Mouse (Mus musculus) 416B (cell line): ENCODE measurements around the gene Ttc27.

Source experiments
- DNase-seq: peaks from one replicate; pipeline ENCODE4 v3.0.0; 2011; ENCODE audit warnings: low read depth

Ttc27 gene

DNA sequence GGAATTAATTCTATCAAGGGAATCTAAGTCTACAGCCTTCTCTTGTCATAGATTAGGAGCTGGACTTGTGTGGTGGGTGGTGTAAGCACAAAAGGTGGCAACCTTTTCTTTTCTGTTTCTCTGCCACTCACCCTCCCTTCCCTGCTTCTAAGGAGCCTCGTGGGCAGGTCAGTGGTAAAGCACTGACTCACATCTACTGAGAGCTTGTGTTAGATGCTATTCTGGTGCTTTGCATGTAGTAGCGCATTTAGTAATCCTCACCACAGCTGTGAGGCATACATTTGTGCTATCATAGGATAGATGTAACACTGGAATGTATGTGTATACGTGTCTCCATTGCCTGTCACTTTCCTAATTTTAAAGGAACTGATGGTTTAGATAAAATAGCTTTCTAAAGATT, 124.2 kb downstream of the Ttc27 start:
- DNase-seq = peak; percentile 8

DNA sequence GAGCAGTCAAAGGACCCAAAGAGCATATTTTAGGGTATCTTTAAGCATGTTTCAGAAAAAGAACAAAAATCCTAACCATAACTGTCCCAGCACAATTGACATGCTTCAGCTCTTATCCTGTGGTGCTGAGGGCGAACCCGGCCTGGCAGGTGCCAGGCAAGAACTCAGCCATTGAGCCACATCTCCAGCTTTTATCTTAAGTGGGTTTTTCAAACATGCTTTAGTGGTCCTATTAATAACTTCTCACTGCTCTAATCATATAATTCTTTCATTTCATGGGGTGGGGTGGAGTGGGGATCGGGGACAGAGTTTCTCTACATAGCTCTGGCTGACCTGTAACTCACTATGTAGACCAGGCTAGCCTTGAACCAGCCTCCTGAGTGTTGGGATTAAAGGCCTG, 125.1 kb downstream of the Ttc27 start:
- DNase-seq = no peak

DNA sequence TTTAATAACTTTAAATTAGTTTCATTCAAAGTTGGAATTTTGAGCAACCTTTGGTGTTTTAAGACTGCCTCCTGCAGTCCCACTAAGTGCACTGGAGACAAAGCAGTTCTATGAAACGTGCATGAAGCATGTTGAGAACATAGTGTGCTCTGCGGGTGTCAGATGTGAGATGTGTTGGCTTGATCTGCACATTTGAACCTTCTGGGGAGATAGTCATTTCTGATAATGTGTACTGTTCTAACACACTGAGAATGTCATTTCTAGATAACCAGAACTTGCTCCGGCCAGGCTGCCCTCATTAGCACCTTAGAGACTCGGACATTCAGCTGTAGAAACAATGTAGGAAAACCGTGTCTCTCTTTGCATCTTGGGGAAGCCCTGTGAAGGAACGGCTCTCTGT, 126.0 kb downstream of the Ttc27 start:
- no peak for DNase-seq

DNA sequence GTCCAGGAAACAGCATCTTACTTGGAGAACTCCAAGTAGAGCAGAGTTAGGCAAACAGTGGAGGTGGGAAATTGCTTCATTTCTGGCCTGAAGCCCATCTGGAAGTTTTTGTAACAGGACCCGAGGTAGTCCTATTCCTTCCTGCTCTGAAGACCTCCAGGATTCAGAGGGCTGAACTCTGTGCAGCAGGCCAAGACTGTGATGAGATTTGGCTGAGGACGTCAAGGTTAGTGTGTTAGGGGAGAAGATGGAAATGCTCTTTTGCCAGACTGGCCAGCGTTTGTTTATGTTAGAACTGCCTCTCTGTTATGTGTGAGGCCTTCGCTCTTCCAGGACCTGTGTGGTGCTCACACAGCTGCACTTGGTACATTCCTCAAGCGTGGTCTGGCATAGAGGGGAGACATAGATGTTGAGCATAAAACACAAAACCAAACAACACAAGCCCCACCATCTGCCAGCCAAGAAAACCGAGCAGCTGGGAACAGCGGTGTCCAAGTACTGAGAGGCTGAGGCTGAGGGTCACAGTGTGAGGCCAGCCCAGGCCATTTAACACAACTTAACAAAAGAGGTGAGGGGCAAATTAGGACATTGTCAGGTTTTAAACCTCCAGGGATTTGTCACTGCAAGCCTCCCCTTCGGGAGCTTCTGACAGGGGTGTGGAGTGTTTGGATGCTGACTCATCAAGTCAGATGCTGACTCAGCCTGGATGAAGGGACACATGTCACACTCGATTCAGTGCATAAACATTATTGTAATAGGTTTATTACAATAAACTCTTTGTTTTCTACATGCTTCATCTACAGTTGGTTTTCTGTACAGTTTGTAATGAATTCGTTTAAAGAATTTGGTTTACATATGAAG, 128.7 kb downstream of the Ttc27 start:
- peak; percentile 15 for DNase-seq

DNA sequence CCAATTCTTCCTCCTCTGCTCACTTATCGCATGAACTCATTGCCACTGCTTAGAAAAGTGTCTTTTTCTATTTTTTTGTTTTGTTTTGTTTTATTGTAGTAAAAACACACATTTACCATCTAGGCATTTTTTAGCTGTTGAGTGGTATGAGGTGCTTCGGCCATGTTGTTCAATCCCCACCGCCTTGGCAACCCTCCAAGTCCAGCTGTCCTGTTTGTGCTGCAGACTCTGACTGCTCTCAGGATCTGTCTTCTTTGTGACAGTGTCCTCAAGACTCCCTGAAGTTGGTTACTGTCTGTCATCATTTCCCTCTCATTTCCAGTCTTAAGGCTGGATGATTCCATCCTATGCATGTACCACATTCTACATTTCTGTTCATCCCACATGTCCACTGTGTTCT, 132.7 kb downstream of the Ttc27 start:
- no peak for DNase-seq

DNA sequence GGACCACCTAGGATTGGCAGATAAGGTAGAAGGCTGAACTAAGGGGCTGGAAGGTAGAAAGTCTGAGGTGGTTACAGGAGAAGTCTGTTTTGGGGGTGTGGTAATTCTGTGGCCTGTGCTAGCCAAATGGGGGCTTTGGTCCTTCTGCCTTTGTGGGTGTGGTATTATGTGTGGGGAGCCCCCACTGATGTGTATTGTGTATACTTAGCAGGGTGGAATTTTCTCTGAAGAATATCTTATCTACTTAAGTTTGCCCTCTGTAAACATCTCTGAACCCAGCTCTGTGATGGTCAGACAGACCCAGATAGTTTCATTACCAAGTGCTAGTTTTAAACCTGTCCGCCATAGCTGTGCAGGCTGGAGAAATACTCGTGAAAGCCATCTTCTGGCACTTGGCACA, 141.8 kb downstream of the Ttc27 start:
- DNase-seq = no peak

DNA sequence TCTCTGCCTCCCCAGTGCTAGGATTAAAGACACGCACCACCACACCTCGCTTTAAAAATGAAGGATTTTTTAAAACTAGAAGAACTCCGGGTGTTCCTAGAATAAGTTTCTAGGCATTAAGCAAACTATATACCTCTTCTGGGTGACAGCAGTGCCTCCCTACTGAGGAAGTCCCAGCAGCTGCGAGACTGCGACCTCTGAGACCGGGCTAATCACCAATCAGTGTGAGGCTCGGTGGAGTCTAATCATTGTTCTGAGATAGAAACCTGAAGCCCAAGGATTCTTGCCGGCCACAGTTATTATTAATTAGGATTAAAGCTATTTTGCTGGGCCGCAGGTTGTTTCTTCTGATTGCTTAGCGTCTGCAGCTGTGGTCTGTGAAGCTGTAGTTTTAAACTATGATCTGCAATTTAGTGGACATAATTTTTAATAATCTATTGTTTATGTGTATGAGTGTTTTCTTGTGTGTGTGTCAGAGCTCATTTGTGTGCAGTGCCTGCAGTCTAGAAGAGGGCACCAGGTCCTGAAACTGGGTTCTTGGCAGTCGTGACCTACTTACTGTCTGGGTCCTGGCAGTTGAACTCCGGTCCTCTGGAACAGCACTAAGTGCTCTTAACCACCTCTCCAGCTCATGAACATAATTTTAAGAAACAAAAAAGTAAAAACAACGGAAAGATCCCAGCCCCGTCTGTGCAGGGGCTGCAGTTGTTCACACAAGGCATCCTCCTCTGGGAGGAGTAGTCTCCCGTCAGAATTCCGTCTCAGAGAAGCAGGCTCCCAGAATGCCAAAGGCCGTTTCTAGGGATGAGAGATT, 142.9 kb downstream of the Ttc27 start:
- DNase-seq = no peak

DNA sequence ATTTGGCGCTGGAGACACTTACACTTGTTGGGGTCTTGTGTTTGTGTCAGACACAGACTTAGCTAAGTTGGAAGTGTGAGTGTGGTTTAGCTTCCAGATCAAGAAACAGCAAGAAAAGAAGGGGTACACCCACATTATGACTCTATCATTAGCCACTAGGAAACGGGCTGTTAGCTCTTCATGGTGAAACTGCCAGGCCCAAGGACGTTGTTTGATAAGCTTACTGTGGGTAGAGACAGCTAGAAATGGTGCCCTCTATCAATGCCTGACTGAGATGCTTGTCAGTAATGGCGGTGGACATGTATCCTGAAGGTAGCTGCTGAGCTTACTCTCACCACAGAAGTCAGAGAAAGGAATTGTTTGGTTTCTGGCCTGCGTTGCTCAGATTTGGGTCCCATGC, 146.3 kb downstream of the Ttc27 start:
- no peak for DNase-seq

DNA sequence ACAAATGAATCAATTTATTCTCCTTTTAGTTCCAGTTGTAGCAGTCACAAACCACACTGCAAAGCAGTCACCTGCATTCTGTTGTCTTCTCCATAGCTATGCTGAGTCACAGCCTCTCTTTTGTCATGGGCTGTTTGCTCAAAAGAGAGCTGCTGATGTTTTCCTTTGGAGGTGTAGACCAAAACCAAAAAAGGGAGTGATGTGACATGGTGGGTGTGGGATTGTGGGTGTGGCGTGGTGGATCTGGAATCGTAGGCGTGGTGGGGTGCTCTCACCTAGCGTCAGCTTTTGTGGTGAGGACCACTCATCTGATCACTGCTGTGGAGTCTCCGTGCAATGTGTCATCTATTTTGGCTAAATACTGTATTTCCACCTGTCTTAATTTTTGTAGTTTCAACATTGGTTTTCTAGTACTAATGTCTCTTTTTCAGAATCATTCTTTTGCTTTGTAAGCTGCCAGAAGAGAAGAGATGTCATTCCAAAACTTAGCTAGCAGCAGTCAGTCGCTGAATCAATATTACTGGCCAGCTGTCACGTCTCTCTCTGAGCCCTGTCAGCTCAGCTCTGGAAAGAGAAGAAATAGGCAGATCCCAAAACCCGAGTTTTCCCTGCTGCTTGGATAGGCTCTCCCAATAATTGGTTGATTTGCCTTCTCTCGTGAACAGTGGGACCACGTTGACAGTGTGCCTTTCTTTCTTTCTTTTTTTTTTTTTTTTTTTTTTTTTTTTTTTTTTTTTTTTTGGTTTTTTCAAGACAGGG, 147.4 kb downstream of the Ttc27 start:
- DNase-seq = no peak

DNA sequence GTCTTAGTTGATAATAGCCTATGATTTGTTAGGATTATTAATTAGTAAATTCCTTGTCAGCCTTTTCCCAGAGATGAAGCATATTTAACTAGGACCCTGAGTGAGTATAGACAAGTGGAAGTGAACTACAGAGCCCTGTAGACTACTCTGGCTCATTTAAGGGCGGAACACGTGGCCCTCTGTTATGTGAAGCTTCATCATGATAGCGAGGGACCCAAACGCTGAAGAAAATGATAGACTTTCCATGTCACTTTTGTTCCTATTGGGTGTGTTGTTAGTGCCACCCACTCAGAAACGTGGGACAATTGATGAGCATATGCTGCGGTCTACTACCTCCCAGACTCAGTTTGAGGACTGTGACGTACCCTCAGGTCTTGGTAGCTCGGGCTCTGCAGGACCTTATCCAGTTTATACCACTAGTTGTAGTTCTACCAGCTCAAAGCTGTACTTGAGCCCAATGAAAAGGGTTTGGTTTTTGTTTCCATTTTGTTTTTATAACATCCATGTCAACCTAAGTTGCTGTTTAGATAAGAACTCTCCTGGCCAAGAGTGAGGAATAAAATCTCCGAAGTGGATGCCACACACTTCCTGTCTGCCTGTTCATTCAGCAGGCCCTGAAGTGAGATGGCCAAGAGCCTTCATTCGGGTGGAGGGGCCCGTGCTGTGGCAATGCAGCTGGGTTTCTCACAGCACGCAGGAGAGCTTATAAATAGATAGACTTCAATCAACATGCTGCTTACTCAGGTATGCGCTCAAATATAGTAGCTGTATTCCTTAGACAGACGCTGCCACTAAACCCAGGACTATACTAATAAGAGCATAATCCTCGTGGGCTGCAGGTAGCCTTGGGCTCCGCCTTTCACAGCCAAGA, 148.4 kb downstream of the Ttc27 start:
- DNase-seq = peak; percentile 46

DNA sequence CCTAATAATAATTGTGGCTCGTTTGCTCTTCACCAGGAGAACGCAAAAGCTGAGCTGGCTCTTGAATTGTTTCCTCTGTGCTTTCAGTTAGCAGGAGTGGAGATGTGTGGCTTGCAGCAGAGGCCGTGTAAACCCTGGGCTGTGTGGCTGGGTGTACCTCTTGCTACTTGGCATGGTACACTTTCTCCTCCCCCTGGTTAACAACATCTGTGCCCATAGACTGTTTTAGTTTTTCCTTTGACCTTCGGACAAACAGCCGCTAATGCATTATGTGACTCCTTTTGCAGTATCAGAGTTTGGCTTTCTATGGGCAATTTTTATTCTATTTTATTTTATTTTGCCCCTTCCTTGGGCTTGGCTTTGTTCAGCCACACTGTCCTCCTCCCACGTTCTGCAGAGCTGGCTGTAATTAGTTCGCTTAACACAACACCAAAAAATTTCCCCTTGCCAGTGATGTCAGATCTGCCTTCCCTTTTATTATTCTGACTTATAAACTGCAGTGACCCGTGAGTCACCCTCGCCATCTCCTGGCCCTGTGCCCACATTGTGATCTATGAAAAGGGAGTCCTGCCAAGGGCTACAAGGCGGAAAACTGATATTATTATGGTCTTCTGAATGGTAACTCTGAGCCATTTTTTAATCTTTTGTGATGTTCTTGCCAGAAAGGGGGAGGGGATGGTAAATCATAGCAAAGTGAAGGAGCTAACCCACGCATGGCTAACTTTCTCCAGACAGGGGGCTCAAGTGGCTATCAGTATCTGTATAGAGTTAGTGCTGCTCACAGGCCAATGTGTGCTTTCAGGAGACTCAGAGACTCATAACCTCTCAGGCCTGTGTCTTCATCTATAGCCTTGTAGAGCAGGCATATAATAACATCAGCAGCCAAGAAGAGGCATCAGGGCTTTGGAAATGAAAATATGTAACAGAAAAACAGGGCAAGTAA, 149.3 kb downstream of the Ttc27 start:
- peak; percentile 89 for DNase-seq

DNA sequence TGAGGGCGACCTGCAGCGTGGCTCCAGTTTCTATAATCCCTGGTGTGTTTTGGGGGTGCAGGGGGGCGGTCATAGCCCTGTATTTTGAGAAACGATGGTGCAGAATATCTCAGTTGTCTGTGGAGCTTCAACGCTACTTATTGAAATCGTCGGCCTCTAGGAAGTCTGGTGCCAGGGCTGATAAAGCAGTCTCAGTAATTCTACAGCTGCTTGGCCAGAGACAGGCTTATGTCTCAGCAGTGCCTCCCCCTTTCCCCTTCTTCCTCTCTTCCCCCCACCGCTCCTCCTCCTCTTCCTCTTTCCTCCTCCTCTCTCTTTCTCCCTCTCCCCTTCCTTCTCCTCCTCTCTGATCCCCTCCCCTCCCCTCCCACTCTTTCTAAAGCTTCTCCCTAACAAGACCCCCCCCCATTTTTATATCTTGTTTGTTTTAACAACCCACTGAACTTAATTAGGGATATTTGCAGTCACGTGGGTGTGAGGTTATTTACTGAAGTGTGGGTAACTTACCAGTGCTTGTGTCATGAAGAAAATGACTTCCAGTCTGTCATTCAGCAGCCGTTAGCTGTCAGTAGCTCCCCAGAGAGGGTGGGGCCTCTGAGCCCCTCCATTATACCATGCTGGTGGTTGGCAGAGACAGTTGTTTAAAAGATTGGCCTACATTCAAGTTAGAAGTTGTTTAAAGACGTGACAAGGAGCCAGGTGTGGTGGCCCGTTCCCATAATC, 150.8 kb downstream of the Ttc27 start:
- DNase-seq = peak; percentile 56

DNA sequence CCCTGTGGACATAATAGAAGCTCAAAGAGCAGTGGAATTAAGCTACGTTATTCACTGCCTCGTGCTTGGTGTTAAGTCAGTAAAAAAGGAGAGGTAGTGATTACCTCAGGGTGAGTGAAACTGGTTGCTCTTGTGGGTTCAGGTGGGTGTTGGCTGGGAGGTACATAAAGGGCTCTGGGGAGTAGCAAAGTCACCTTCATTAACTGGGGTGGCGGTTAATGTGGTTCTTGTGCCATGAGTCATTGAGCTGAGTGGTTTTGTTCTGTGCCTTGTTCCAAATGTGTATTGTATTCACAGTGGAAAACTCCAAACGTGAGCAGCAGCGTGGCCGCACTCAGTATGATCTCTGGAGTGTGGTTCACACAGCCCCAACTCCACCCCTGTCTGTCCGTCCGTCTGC, 152.0 kb downstream of the Ttc27 start:
- DNase-seq = peak; percentile 88

DNA sequence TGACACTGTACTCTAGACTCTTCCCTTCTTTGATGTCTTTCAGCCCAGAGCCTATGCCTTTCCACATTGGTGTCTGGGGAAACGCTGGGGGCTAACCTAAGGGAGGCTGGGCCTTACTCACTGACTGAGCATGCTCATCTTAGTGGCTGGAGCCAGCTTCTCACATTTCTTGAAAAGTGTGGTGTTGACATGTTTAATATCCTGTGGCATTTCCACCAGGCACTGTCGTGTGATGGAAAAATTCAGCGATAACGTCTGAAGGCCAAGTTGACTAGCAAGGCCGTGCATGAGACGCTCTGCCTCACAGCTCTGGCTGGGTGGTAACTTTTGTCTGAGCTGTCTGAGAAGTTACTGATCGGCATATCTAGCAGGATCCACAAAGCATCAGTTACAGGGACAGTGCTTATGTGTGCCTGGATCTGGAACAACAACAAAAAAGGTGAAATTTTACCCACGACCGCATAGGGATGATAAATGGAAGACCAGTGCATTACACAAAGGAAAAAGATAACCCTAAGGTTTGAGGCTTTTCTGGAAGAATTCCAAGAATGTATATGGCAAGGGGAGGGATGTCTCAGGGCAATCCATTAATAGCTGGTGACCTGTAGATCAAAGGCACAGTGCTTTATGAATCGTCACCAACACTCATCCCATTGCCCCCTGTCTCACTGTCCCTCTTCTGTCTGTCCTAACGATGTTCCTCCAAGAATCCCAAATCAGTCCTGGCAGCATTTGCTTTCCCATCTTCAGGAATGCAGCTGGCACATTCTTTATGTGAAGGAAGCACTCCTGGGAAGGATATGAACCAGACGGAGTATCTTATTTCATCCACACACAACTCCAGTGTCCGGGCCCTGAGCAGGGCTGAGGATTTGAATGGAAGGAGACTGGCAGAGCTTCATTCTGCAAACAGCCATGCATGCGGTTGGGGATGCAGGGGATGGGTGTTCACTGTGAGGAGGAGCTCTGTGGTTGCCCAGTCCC, 152.9 kb downstream of the Ttc27 start:
- DNase-seq = peak; percentile 75

DNA sequence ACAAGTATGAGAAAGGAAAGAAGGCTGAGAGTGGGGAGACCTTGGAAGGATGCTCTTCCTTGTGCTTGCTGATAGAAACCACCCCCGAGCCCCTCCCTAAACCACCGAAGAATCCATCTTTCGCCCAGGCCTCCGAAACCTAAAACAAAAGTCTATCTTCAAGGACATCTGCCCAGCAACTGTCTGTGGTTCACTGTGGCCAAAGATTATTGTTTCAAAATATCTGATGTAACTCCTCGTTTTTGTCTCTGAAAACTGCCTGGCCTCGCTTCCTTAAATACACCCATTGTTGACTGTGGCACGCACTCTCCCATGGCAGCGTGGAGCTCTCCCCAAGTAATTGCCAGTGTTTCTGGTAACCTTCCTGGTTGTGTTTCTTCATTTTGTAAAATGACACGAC, 155.0 kb downstream of the Ttc27 start:
- peak; percentile 96 for DNase-seq

DNA sequence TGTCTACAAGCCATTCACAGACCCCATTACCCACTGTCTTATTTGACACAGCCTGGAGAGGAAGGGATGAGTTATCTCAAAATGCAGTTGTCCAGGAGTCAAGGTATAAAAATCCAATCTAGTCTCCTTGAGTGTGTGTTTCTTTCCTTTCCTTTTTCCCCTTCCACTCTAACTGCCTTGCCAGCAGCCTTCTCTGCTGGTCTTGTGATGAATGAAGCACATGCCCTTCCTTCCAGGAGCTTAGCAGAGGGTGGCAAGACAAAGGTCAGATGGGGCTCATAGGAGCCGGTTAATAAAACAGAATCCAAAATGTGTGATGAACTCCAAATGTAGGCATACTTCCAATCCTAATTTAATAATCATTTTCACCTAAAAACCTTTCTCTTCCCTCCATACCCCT, 156.2 kb downstream of the Ttc27 start:
- no peak for DNase-seq

DNA sequence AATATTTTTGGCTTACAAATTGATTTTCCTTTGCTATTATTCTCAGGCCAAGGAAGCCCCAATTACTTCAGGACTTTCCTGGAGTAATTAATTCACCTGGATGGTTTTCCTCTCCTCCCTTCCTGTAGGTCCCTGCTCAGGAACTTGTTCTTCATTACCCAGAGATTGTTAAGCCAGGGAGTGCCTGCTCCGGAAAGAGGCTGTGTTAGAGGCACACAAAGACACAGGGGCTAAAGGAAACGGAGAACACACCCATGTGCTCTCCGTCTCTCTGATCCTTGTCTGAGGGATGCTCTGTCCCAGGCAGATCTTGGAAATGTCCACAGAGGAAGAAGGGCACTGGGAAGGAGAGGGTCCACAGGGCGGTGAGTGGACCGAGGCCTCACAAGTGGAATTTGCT, 158.2 kb downstream of the Ttc27 start:
- DNase-seq = no peak

DNA sequence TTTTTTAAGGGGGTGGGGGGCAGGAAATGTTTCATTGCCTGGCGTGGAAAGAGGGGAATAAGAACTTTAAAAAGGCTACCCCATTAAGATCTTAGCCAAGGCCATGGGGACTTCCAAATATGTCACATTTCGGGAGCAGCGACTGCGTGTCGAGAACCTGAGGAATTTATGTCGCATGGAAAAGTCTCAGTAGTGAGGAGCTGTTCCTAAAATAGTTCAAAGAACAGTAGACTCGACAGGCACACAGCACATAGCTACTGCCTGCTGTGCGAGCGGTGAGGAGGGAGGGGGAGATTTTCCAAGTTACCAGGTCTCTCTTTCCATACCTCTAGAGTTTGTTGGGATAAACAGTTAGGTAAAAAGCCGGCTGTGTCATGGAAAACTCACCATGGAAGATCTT, 159.4 kb downstream of the Ttc27 start:
- no peak for DNase-seq

DNA sequence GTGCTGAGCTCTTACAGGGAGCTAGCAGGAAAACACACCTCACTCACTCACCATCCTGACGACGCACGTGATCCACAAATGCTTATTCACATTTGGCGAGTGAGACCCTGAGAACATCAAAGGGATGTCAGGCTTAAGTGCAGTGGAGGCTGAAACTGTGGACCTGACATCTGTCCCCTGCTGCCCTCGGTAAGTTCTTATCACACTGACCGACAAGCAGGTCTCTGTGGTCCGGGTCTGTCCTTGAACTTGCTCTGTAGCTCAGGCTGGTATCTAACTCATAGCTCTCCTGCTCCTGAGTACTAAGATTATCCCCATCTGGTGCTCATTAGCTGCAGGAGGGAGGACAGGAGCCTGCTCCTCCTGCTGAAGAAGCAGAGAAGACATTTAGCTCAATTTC, 162.2 kb downstream of the Ttc27 start:
- DNase-seq = no peak
